Mouse (Mus musculus) naive thymus-derived CD4-positive, alpha-beta T cell, adult 2 months (primary cell): ENCODE measurements at regions not wholly inside any gene's neighbourhood (a gene's known extent, or its start where the extent isn't known, plus 50 kb on each side); places are given as distances from the start of the nearest gene placed in this dataset.

ENCODE experiments used
- DNase-seq: peaks from one replicate; pipeline ENCODE4 v3.0.0-alpha.2; 2011; ENCODE audit warnings: low read depth

DNA sequence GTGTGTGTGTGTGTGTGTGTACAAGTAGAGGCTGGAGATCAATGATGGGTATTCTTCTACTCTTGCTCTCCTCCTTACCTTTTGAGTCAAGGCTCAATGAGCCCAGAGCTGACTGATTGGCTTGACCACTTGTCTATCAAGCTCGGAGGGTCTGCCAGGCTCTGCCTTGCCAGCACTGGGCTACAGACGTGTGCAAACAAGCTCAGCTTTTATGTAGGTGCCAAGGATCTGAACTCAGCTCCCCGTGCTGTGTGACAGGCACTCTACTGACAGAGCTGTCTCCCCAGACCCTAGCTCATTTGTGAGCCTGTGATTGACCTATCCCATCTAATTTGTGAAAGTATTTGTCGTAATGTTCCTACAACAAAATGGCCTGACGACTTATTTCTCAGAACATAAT, 54.2 kb upstream of the Cdc42bpa start:
- no peak for DNase-seq

DNA sequence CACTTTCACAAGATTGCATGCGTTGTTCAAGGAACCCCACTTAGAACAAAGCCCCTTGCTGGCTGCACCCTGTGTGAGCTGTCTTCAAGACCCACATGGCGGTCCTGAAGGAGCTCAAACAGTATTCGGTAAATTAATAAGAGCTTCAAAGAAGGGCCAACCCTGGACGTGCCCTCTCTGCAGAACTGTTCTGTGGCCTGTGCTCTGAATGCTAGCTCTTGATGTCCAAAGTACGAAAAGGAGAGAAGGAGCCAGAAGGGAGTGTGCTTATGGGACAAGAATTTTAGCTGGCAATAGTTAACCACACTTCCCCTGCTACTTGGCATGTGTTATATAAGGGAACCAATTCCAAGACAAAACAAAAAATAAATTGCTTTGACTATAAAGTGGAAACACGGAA, 67.6 kb upstream of the Cdc42bpa start:
- no peak for DNase-seq

DNA sequence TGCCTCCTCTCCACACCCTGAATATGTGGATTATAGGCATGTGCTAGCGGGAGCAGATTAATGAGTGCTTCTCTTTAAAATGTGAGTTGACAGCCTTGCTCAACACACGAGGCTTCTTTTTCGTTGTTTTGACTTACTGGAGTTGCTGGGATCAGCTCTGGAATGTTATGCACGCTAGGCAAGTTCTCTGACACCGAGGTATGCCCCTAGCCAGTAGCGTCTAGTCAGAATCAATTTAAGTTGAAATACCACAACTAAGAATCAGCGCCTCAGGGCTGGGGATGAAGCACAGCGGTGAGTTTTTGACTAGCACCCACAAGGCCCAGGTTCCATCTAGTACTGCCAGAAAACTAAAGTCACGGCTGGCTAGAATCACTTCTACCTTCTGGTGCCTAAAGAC, 72.4 kb upstream of the Cdc42bpa start:
- no peak for DNase-seq

DNA sequence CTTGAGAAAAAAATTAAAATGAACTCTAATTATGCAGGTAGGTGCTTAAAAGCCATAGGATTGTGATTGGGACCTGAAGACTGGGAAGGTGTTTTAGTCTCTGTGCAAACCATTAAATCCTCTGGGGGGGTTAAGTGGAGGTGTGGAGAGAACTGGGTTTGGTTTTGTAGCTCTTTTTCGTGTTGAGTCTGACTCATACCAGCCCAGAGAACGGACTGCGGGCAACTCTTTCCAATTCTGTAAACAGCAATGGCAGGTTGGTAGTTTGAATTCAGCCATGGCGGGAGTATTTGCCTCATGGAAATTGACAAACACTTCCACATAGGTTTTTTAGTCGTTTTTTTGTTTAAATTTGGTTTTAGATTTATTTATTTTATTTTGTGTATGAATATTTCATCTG, 77.7 kb upstream of the Ahctf1 start:
- DNase-seq = no peak

DNA sequence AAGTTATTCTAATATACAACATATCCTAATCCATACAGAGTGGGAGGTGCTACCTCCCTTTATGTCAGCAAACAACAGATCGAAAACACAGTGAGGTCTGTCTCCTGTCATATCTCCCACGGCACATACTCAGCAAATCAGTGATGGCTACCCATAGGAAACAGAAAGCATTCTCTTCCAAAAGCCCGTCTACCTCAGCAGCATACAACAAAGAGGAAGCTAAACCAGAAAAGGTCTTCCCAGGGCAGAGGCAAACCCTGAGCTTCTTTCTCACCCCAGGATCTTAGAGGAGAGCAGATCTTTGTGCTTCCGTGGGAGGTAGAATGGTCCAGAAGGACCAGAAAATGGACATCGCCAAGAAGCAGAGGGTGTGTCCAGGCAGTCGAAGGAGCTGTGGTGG, 74.4 kb upstream of the Ahctf1 start:
- no peak for DNase-seq

DNA sequence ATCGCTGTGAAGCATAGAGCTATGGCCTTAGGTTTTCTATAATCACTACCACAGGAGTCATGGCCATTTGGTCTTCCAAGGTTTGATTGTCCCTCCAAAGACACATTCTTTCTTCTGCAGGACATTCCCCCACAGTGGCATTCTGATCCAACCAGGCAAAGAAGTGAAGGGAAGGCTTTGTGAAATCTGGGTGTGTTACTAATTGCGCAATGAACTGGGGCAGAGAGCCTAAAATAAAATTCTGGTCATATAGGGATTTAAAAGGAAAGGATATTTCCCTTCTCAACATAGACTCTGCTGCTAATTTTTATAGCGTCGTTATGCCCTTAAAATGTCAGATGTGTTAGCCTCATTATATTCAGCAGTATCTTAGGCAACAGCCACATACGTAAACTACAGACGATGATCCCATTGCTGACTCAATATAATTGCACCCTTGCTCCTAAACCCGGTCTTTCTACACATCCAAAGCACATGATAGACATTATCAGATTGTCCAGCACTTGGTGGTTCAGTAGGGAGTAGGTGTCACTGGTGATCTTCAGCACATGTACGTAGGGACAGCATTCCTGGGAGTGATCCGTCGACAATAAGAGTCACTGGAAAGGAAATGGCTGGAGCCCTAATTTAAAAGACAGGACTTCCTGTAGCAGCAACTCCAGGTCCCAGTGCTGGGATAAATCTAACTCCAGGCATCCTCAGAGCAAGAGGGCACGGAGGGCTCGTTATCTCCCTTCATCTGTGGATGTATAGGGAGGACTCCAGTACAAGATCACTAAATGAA, 70.5 kb upstream of the Ahctf1 start:
- DNase-seq = no peak

DNA sequence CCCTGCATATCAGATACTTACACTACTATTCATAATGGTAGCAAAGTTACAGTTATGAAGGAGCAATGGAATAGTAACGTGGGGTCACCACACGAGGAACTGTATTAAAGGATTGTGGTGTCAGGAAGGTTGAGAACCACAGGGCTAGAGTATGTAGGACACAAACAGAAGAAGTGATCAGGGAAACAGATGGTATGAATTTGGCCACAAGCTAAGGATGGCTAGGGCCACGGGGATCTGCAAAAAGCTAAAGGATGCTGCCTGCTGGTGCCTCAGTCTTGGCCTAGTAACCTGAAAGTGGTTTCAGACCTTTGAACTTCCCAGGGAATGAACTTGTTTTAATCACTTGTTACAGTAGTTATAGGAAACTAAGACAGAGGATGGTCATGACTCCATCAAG, 68.5 kb upstream of the Ahctf1 start:
- DNase-seq = no peak

DNA sequence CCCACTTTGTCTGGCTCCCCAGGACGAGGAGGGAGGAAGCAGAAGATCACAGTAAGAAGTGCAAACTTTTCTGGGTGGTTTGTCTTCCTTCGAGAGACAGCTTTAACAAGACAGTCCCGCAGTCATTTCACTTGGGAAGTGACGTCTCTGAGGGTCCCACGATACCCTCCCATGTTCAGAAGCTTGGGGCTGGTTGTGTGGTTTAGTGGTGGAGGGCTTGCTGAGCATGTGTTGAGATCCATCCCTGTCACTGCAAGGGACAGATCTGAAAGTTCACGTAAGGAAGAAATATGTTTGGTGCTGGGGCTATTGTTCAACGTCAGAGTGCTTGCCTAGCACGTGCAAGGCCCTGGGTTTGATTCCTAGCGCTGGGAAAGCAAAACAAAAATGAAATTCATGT, 65.2 kb upstream of the Ahctf1 start:
- DNase-seq = no peak

DNA sequence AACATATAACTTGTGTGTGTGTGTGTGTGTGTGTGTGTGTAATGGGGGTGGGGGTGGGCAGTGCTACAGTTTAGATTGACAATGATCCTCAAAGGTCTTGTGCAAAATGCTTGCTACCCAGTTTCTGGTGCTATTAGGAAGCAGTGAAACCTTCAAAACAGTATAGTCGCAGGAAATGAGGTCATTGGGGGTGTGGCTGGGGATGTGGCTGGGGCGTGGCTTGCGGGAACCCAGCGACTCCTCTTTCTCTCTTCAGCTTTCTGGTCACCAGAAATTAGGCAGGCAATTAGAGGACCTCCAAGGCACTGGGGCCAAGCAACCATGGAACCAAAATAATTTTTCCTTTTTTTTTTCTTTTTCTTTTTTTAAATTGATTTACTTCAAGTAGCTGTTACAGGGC, 64.0 kb upstream of the Ahctf1 start:
- no peak for DNase-seq

DNA sequence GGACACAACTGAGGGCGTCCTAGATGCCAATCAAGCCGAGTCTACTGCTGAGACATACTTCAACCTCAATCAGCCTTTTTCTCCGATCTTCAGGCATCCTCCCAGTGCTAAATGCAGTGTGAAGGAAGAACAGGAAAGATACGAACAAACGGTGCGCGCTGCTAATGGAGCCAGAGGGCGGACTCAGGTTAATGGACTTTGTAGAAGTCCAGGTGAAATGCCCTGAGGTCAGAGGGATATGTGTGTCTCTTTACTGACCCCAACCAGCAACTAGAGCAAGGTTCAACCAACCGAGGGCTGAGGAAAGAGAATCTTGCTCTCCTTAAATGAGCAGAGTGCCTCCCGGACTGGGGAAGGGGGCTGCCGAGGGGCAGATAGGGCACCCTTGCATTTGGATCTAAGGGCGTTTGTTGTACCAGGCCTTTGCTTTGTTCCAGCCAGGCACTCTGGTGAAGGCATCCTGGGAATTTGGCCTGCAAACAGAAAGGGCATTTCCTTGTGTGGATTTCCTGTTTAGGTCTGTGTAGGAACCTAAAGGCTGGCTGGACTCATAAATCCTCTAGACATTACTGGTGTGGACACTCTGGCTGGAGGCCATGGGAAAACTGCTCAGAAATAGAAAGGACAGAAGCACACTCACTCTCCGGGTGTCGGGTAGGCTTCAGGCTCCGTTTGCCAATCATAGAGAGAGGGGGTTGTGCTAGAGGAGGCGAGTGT, 62.7 kb upstream of the Ahctf1 start:
- no peak for DNase-seq

DNA sequence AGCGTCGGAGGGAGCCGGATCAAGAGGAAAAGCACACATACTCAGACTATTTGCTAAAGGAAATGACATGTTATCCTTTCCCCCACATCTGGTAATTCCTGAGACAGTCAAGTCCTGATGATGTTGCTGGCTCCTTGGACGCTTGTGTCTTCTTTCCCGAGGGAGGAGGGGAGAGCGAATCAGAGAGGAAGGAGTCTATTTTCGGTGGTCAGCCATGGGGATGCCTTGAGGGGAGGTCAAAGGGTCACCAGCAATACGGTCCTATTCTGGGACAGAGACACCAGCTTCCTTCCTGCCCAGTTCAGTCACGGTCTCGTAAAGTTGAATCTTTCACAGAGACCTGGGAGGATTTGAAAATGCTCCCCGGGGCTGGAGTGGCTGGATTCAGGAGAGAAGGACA, 62.1 kb upstream of the Ahctf1 start:
- DNase-seq = no peak

DNA sequence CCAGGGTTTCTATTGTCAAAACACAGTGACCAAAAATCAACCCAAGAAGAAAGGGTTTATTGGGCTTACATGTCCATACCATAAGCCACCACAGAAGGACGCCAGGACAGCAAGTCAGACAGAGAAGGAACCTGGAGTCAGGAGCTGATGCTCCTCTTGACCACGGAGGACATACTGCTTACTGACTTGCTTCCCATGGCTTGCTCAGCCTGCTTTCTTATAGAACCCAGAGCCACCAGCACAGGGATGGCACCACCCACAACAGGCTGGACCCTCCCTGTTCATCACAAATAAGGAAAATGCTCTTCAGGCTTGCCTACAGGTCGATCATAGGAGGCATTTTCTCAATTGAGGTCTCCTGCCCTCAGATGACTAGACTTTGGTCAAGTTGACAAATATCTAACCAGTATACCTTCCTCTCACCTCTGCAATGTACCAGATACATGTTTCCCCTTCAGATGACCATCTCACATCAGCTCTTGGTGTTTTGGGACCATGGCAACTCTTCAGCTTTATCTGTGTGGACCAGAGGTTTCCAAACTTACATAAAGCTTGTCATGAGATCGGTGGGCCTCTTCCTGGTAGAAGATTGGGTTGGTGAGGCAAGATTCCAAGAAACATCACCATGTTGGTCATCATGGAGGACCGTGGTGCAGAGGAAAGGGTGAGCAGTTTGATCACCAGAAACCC, 61.2 kb upstream of the Ahctf1 start:
- DNase-seq = no peak

DNA sequence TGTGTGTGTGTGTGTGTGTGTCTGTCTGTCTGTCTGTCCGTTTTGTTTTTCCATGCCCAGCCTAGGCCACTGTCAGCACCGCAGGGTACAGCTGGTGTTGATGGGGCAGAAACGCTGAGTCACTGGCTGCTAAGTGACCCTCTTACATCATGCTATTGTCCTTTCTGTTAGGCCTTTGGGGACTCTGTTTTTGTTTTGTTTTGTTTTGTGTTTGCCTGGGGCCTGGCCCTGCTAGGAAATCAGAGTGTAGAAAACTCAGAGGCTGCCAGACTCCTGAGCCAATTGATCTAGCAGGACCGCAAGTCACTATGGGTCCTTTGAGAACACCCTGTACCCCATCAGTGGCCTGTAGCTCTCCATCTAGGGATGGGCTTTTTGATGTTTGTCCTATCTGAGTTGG, 59.9 kb upstream of the Ahctf1 start:
- no peak for DNase-seq

DNA sequence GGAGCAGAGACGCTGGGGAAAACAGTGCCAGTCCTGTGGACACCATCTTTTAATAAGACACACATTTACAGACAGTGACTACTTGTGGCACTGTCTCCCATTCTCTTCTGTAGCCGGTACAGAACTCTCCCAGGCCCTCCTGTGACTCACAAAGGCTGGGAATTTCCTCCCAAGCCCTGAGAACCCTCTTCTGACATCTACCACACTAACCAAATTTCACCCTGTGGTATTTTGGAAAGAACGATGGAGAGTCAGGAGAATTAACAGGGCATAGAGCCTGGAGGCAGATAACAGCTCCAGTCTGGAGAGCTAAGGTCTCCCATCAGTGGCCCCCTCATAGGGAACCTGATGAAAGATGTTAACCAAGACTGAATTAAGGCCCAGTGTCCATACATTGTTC, 59.5 kb upstream of the Ahctf1 start:
- no peak for DNase-seq

DNA sequence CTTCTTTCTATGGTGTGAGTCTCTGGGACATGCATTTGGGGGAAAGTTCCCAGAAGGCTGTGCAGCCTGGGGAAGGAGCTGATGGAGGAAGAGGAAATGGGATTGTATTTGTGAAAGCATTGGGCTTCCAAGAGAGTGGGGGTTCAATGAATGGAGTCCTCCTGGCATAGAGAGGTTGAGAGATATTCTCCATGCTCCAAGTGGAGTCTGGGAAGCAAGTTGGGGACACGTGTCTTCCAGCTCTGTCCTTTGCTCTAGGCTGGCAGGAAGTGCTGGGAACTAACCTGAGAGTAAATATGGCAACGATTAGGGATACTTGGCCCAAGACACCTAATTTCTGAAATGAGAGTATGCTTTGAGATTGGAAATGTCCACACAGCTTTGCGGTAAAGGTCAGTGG, 58.3 kb upstream of the Ahctf1 start:
- DNase-seq = no peak

DNA sequence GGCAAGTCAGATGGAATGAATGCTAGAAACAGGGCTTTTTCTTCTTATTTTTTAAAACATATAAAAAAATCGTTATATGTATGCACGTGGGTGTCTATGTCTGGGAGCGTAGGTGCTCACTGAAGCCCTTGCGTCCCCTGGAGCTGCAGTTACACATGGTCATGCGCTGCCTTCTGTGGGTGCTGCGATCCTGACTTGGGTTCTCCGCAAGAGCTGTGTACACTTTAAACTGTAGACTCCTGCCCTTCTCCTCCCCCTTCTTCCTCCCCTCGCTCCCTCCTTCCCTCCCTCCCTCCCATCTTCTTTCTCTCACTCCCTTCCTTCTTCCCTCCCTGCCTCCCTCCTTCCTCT, 56.0 kb upstream of the Ahctf1 start:
- DNase-seq = no peak

DNA sequence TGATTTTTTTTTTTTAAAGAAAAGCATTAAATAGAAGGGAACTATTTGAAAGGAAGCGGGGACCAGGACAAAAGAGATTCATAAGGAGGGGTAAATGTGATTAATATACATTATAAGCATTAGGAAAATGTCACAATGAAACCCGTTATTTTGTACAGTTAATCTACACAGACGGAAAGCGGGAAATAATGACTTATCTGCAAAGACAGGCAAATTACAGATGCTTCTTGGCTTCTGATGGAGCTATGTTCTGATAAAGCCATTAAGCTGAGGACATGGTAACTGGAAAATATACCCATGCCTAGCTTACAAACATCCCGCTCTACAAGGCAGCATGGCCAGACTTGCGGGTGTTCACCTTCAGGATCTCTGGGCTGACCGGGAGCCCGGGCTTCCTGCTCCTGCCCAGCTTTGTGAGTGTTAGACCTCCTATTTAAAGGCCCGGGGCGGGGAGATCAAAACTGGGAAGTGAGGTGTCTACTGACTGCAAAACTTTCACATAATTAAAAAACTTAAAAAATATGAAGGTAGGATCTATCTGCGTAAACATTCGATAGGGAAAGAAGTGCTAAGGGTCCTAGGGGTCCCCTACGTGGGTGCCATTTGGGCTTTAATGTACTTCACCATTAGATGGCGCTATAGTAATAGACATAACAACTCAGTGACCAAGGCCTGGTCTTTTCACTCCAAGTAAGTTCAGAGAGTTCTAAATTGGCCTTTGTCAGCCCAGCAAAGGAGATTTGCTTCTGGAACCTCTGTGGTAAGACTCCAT, 55.5 kb upstream of the Ahctf1 start:
- DNase-seq = peak; percentile 33

DNA sequence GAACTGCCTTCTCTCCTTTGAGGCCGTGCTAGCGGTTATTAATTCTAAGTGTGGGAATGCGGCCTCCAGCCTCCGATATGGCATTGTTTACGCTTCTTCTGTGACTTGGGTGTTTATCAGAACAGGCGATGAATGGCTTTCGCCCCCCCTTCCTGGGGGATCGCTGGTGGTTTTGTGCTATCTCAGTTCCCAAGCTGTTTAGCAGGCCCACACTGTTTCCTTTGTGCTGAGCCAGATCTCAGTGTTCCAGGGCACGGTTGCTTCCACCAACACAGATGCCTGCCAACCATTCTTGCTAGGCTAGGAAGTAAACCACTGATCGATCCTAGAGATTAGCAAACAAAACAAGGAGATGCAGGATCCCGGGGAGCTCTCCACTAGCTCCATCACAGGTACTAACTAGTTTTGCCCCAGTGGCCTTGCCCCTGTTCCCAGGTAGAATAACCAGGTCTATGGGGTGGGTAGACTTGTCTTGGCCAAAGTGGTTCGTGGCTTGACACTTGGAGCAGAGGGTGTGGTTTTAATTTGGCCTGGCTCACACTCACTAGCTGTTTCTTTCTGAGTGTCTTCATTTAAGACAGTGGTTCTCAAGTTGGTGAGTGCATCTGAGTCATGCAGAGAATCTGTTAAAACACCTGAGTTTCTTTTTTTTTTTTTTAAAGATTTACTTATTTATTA, 50.9 kb upstream of the Ahctf1 start:
- DNase-seq = no peak
